Mouse (Mus musculus): ENCODE data around the gene Pmpca. TPM values are rescaled to one million over a fixed set of nuclear protein-coding genes. Genes with fewer than 3 reads are reported as not detected.
"Not testable (repeated sequence)": the region's sequence is repeated elsewhere in the genome, so short reads cannot be mapped to it uniquely, and the experiment has no call there.

The Pmpca gene
- total RNA-seq, 2 experiments from 2014 or later = 139 to 150 TPM

GRCm38 (mm10) chr2:26367911-26368310 lies 21.2 kb upstream of the Pmpca start:
- no peak for DNase-seq (ENCODE audit: low spot score in 2 of 2)

DNA sequence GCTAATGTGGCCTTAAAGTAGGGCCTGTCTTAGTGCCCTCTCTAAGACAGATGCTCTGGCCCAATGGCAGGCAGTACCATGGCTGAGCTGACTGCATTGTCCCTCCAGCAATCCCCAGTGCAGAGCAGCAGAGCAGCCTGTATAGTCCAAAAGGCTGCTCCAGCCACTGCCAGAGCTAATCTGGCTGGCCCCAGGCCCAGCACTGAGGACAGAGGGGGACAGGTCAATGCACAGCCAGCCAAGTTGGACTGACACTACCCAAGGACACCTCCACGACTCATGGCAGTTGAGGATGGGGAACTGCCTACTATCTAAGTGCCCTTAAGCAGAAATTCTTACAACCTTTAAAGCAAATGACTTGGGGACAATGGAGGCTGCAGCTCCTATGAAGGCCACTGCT lies 20.6 kb upstream of the Pmpca start:
- DNase-seq (ENCODE audit: low spot score in 2 of 2) = no peak

DNA sequence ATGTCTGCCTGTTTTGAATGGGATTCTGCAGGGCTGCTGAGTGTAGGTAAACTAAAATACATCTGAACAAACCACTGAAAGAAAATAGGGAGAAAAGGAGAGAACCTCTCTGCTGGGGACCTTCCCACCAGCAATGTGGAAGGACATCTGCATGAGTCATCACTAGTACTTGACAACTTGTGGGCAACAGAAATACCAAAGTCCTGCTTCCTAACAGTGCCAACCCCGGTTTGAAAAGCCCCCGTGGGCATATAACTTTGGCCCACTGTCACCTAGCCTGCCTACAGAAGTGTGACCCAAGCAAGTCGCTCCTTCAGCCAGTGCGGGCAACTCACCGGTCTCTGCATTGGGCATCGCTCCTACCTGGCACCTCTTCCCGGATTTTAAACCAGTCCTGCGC lies 16.7 kb upstream of the Pmpca start:
- no peak for DNase-seq (ENCODE audit: low spot score in 2 of 2)

GRCm38 (mm10) chr2:26380131-26380771 lies 8.9 kb upstream of the Pmpca start, which contains the start of gene Snapc4:
TSS of gene Snapc4 (minus strand) at chr2:26380653.
- DNase-seq (ENCODE audit: low spot score in 2 of 2) = peak; percentile 77

GRCm38 (mm10) chr2:26380871-26381270 lies 8.3 kb upstream of the Pmpca start:
- DNase-seq (ENCODE audit: low spot score in 2 of 2) = not testable (repeated sequence)

DNA sequence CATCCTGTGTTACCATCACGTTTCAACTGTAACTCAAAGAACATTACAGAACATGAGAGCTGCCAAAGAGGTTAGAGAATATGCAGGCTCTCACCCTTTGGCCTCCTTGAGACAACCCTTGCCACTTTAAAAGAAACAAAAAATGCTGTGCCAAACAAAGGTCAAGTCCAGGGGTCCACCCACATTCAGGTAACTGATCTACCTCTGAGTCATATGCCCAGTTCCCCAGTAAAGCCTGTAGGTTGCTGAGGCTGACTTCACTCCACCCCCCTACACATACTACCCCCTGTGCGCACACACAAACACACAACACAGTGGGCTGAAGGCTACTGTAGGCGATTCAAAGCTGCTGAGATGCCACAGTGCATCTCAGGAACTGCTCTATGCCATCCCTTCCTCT lies 1.4 kb upstream of the Pmpca start:
- no peak for DNase-seq (ENCODE audit: low spot score in 2 of 2)

DNA sequence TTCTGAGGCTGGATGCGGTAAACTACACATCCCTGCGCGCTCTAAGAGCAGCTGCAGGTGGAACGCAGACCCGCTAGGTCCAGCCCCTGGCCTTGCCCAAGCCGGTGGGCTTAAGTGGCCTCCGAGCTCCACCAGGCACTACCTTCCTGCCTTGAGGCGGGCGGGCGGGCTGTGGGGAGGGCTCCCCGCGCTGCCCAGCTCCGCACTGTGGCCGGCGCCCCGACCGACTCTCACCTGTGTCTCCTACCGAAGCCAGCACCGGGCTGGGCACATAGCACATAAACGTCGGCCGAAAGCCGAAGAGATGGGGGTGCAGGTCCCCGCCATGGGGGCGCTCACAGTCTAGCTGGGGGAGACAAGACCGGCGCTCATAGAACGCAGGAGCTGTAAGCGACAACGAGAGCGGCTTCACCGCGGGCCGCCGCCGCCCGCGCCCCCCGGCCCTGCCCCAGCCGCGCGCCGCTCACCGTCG lies 421 bp upstream of the Pmpca start:
- peak in 1 of 2 experiments; percentile 44 for DNase-seq (ENCODE audit: low spot score in 2 of 2)

DNA sequence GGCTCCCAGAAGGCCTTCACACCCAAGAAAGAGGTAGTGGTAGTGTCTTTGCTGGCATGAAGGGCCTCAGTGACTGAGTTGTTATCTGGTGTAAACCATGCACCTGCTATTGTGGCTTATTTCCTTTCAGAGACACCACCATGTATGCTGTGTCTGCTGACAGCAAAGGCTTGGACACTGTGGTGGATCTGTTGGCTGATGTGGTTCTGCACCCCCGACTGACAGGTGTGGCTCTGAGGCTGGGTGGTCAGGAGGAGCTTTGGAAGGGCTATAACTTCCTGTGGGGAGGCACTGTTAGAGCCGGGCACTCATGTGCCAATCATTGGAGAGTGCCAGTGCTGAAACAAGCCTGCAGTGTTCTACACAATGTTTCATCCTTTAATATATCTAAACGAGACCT lies 1.8 kb downstream of the Pmpca start:
- DNase-seq (ENCODE audit: low spot score in 2 of 2) = no peak

GRCm38 (mm10) chr2:26391617-26392016 lies 2.5 kb downstream of the Pmpca start:
- DNase-seq (ENCODE audit: low spot score in 2 of 2) = no peak

DNA sequence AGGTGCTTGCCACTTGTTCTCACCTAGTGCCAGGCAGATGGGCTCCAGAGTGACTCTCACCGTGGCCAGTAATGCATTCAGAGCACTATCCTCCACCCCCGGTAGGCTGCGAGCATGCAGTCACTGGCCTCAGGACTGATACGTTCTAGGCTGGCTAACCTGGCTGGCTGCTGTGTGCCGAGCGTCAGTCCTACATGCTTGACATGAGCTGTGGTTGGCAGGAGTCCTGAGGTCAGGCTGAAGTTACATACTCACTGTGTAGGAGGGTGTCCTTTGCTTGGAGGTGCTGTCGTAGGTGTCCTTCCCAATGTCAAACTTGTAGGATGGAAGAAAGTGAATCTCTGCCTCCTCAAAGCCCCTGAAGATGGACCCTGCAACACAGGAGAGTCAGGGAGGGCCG lies 9.8 kb downstream of the Pmpca start:
- no peak for DNase-seq (ENCODE audit: low spot score in 2 of 2)

GRCm38 (mm10) chr2:26399647-26400046 lies 10.5 kb downstream of the Pmpca start:
- DNase-seq (ENCODE audit: low spot score in 2 of 2) = no peak

DNA sequence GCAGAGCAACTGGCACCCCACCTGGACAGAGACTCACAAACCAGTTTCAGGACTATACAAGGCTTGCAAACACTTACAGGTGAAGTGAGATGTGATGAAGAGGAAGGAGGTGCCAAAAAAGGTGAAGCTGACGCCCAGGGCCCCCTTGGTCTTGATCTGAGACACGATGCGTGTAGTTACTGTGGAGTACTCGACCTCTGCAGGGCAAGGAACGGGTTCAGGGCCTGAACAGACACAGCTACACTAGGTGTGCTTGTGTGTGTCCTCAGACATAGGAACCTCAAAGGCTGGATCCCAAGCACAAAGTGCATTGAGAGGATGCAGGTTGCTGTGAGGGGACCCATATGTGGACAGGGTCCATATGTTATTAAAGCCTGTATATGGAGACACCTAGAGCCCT lies 11.2 kb downstream of the Pmpca start:
- no peak for DNase-seq (ENCODE audit: low spot score in 2 of 2)

- DNase-seq (ENCODE audit: low spot score in 2 of 2) = no peak
Observed at GRCm38 (mm10) chr2:26401023-26401422, 11.9 kb downstream of the Pmpca start.

DNA sequence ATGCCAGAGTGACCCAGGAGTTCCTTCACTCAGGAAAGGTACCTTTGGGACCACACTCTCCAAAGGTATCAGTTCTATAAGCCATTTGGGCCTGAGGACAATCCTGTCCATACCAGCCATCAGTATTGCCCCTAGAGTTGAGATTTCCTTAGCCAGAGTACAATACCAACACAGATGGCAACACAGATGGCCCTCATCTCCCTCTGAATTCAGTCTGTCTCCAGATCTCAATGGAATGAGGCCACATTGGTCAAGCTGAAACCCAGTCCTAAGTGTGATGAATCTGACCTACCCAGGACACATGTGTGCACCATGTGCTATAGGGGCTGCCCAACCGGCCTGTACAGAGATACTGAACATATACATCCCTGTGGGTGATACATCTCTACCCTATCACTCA lies 13.1 kb downstream of the Pmpca start:
- no peak for DNase-seq (ENCODE audit: low spot score in 2 of 2)

GRCm38 (mm10) chr2:26403306-26403705 lies 14.2 kb downstream of the Pmpca start:
- DNase-seq (ENCODE audit: low spot score in 2 of 2) = no peak

DNA sequence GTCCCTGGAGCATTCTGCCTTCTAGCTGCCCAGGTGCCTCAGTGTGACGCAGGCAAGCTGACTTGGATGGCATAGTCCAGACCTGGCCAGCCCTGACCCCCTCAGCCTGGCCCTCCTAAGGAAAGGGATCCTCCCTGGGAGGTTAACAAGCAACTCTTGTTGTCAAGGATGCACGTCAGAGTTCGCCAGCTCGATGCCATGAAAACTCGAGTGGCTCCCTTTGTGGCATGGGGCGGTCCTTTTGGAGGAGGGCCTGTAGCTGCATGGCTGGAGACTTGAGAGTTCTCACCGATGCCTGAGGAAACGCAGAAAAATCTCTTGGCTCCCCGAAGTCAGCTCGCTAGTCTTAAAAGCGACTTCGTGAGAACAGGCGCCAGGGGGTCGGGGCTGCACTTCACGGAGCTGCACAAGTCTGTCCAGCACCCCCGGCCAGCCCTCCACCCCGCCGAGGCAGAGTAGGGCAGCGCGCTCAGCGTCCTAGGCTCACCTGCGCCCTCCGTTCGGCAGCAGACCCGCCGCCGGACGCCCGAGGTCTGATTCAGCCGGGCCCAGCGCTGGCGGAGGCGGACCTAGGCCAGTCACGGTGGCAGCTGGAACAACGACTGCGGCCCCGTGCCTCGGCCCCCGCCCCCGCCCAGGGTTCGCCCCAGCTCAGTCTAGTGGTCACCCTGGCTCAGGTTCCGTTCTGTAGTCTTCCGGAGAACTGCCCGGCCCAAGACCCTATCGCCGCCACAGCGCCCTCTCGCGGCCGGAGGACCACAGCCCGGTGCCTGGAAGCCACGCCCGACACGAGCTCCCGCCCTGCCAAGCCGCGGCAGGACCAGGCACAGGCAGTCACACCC lies 19.6 kb downstream of the Pmpca start, which contains the start of gene Inpp5e:
TSS of gene Inpp5e (minus strand) at position 689 of the 842 bp plus-strand sequence.
- DNase-seq (ENCODE audit: low spot score in 2 of 2) = peak; percentile 100

DNA sequence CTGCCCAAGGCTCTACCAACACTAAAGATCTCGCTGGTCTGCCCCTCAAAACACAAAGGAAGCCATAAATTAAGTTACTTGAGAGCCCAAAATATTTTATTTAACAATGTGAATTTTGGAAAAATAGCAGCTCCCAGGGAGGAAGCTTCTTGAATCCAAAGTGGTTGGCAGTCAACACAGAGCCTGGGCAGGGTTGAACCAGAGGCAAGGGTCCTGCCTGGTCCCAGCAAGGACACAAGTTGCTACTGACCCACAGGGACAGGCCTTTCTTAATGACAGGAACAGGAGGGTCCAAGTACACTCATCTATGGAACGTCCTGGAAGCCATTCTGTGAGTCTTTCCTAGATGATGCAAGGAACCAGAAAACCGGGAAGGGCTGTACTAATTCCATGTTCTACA lies 20.2 kb downstream of the Pmpca start:
- no peak for DNase-seq (ENCODE audit: low spot score in 2 of 2)

DNA sequence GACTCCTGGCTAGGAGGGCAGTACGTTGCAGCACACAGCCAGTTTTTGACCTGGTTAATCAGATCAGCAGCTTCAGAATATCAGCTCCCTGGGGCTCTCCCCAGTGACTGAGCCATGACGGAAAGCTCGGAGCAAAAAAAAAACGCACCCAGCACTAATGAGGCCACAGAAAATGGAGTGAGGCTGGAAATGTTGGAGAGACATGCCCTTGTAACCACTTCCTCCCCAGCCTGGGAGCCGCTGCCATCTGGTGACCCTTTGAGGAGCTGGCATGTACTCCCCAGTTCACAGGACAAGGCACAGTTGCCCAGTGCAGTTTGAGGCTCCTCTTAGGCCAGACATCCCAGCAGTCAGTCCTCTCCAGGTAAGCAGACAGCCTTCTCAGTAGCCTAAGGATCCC lies 21.0 kb downstream of the Pmpca start:
- DNase-seq (ENCODE audit: low spot score in 2 of 2) = no peak

- DNase-seq (ENCODE audit: low spot score in 2 of 2) = peak in 1 of 2 experiments; percentile 29
Observed at GRCm38 (mm10) chr2:26410931-26411411, 21.8 kb downstream of the Pmpca start.

- DNase-seq (ENCODE audit: low spot score in 2 of 2) = no peak
Observed at GRCm38 (mm10) chr2:26417066-26417465, 27.9 kb downstream of the Pmpca start.

- DNase-seq (ENCODE audit: low spot score in 2 of 2) = no peak
Observed at GRCm38 (mm10) chr2:26418120-26418519, 29.0 kb downstream of the Pmpca start.

- DNase-seq (ENCODE audit: low spot score in 2 of 2) = no peak
Observed at GRCm38 (mm10) chr2:26421969-26422368, 32.8 kb downstream of the Pmpca start.

Data from adrenal gland, adult 18-20 months (tissue).